Mouse (Mus musculus): ENCODE data around the gene Gabrr1.

DNA sequence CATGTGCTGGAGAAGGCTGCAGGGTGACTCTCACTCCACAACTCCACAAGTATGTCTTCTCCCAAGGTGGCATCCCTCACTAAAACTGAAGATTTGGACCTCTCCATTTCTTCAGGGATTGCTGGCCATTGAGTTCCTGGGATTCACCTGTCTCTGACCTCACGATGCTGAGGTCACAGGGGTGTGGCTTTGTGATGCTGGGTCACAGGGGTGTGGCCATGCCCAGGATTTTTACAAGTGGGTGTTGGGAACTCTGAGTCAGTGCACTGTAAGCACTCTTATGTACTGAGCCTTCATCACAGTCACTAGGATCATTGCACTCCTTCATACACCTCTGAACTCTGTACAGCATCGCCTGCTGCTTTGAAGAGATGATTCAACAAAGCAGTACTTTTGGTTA is 75.2 kb downstream of the Gabrr1 start:
- TF ChIP-seq CTCF (IDR thresholded peaks at IDR 0.05; ENCODE audit: low read depth, low read length) (no peak), GATA1 (IDR thresholded peaks at IDR 0.05; ENCODE audit: borderline replicate concordance, low read length) (no peak), POLR2AphosphoS5 (IDR thresholded peaks at IDR 0.05; ENCODE audit: insufficient replicate concordance, low read depth, low read length) (no peak), GATA2 (IDR thresholded peaks at IDR 0.05; ENCODE audit: borderline replicate concordance, low read depth, low read length) (no peak)
